Mouse (Mus musculus) myocyte (in vitro differentiated cells): ENCODE results near the gene Slc26a6.

Source experiments
- CEBPB ChIP-seq: IDR thresholded peaks from 2 replicates; pipeline ENCODE4 v1.6.1; 2011; ENCODE audit warnings: mild to moderate bottlenecking, moderate library complexity; ENCODE audit not compliant: poor library complexity, insufficient read depth, severe bottlenecking
- E2F4 ChIP-seq: IDR thresholded peaks from one replicate; pipeline ENCODE4 v1.6.1; 2011; ENCODE audit warnings: mild to moderate bottlenecking, control low read depth, moderate library complexity; ENCODE audit not compliant: insufficient read depth
- MAX ChIP-seq: IDR thresholded peaks from one replicate; pipeline ENCODE4 v1.6.1; 2011; ENCODE audit warnings: low read depth, mild to moderate bottlenecking, control low read depth
- MYOD1 ChIP-seq, 3 experiments: IDR thresholded peaks; one replicate each; pipeline ENCODE4 v1.6.1; 2011; ENCODE audit warnings: control low read depth in 2 of 3, low read depth in 2 of 3, mild to moderate bottlenecking in 2 of 3, moderate library complexity in 1 of 3; ENCODE audit not compliant: insufficient read length in 2 of 3, control insufficient read depth in 1 of 3
- MYOG ChIP-seq, 3 experiments: IDR thresholded peaks; one replicate each; pipeline ENCODE4 v1.6.1; 2011; ENCODE audit warnings: control low read depth in 2 of 3, low read depth in 2 of 3, mild to moderate bottlenecking in 2 of 3; ENCODE audit not compliant: insufficient read length in 2 of 3, control insufficient read depth in 1 of 3, insufficient read depth in 1 of 3
- POLR2A ChIP-seq: IDR thresholded peaks from one replicate; pipeline ENCODE4 v1.6.1; 2011; ENCODE audit warnings: low read depth, mild to moderate bottlenecking, control low read depth, moderate library complexity; ENCODE audit not compliant: insufficient read length
- POLR2AphosphoS2 ChIP-seq: IDR thresholded peaks from one replicate; pipeline ENCODE4 v1.6.1; 2011; ENCODE audit warnings: low read depth, control low read depth; ENCODE audit not compliant: insufficient read length
- REST ChIP-seq: IDR thresholded peaks from one replicate; pipeline ENCODE4 v1.6.1; 2011; ENCODE audit warnings: mild to moderate bottlenecking, control low read depth, moderate library complexity; ENCODE audit not compliant: insufficient read depth, insufficient read length
- SRF ChIP-seq: IDR thresholded peaks from one replicate; pipeline ENCODE4 v1.6.1; 2011; ENCODE audit warnings: low read depth; ENCODE audit not compliant: control insufficient read depth, insufficient read length
- TCF12 ChIP-seq: IDR thresholded peaks from one replicate; pipeline ENCODE4 v1.6.1; 2011; ENCODE audit warnings: mild to moderate bottlenecking, control low read depth; ENCODE audit not compliant: poor library complexity, insufficient read depth, severe bottlenecking
- TCF3 ChIP-seq: IDR thresholded peaks from one replicate; pipeline ENCODE4 v1.6.1; 2011; ENCODE audit warnings: low read depth, control low read depth; ENCODE audit not compliant: insufficient read length
- USF1 ChIP-seq: IDR thresholded peaks from one replicate; pipeline ENCODE4 v1.6.1; 2011; ENCODE audit warnings: low read depth, mild to moderate bottlenecking, control low read depth, moderate library complexity

DNA sequence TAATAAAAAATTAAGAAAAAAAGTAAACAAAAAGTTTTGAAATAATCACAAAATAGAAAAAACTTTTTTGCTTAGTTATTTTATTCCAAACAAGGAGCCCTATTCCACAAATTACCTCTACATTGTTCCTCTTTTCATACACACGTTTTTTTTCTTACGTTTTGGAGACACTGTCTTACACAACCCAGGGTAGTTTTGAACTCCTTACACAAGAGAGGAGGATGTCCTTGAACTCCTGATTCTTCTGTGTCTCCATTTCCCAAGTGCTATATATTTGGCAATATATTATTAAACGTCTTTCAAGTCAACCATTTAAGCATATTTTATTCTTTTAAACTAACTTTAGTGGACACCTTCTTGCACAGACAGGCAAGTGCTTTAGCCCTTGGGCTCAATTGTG lies 82.9 kb downstream of the Slc26a6 start:
- no peak for TF ChIP-seq TCF12
- no peak for TF ChIP-seq MYOD1 (IDR thresholded peaks at IDR 0.05; ENCODE audit: control insufficient read depth in 1 of 3, insufficient read length in 2 of 3, low read depth in 2 of 3)
- TF ChIP-seq POLR2A, result no peak
- no peak for TF ChIP-seq MAX
- no peak for TF ChIP-seq MYOG (IDR thresholded peaks at IDR 0.05; ENCODE audit: control insufficient read depth in 1 of 3, insufficient read depth in 1 of 3, insufficient read length in 2 of 3, low read depth in 2 of 3)
- no peak for TF ChIP-seq REST
- TF ChIP-seq E2F4, result no peak
- TF ChIP-seq CEBPB, result no peak
- TF ChIP-seq USF1, result no peak
- TF ChIP-seq POLR2AphosphoS2, result no peak
- TF ChIP-seq SRF, result no peak
- no peak for TF ChIP-seq TCF3
